Mouse (Mus musculus) skeletal muscle tissue, adult 2 months (tissue): ENCODE measurements around the gene Dld.

Experiments
- DNase-seq: peaks from one replicate; pipeline ENCODE4 v3.0.0-alpha.2; 2012; ENCODE audit warnings: low read depth, low spot score

The Dld gene

GRCm38 (mm10) chr12:31294996-31295395 is 56.3 kb downstream of the Dld start:
- DNase-seq = no peak

- no peak for DNase-seq
Observed at GRCm38 (mm10) chr12:31294526-31294925, 56.7 kb downstream of the Dld start.

- no peak for DNase-seq
Observed at GRCm38 (mm10) chr12:31293361-31294142, 57.7 kb downstream of the Dld start.

GRCm38 (mm10) chr12:31290951-31291350 is 60.3 kb downstream of the Dld start:
- DNase-seq = no peak

- DNase-seq = no peak
Observed at GRCm38 (mm10) chr12:31289046-31289445, 62.2 kb downstream of the Dld start.

GRCm38 (mm10) chr12:31283617-31284136 is 67.6 kb downstream of the Dld start:
- DNase-seq = no peak

GRCm38 (mm10) chr12:31283131-31283530 is 68.1 kb downstream of the Dld start:
- DNase-seq = no peak

GRCm38 (mm10) chr12:31282241-31282640 is 69.0 kb downstream of the Dld start:
- no peak for DNase-seq
